Mouse (Mus musculus) hindbrain, embryonic 10.5 days (tissue): Measurements from ENCODE around the gene Dab1. TPM values are rescaled to one million over a fixed set of nuclear protein-coding genes. Genes with fewer than 3 reads are reported as not detected.

Experiments
- DNase-seq: peaks from one replicate; pipeline ENCODE4 v3.0.0-alpha.2; 2017; ENCODE audit warnings: low spot score
- H3K27ac ChIP-seq: fragments of 300-500 bp; sonication (generic); 2 replicates; pipeline ENCODE4 v1.5.1; 2016; ENCODE audit warnings: mild to moderate bottlenecking, moderate library complexity
- H3K27me3 ChIP-seq: fragments of 300-500 bp; sonication (generic); 2 replicates; pipeline ENCODE4 v1.6.1; 2016; ENCODE audit warnings: mild to moderate bottlenecking; ENCODE audit not compliant: poor library complexity, insufficient read depth, severe bottlenecking
- H3K36me3 ChIP-seq: fragments of 300-500 bp; sonication (generic); 2 replicates; pipeline ENCODE4 v1.6.1; 2016; ENCODE audit warnings: mild to moderate bottlenecking, moderate library complexity
- H3K4me1 ChIP-seq: fragments of 300-500 bp; sonication (generic); replicated peaks from 2 replicates; pipeline ENCODE4 v1.6.1; 2016; ENCODE audit warnings: mild to moderate bottlenecking
- H3K4me3 ChIP-seq: fragments of 300-500 bp; sonication (generic); 2 replicates; pipeline ENCODE4 v1.5.1; 2016; ENCODE audit warnings: mild to moderate bottlenecking, moderate library complexity
- H3K9me3 ChIP-seq: fragments of 300-500 bp; sonication (generic); 2 replicates; pipeline ENCODE4 v1.6.1; 2016; ENCODE audit warnings: mild to moderate bottlenecking, moderate library complexity
- WGBS: fragments of 180-500 bp; shearing (Covaris S2); methylation state at CpG from one replicate; pipeline ENCODE4 v1.1.7; 2016; 5-methylcytosine and 5-hydroxymethylcytosine counted together
- polyA plus RNA-seq: library from polyadenylated mRNA; unstranded; fragments of >200 nt; fragmentation: Nextera tagmentation; extraction: Ambion mirVana; gene quantifications from 2 replicates; pipeline ENCODE4 v1.2.1, GENCODE M21; 2016

Gene Dab1
- polyA plus RNA-seq, 1 experiment from 2014 or later: 27.3 TPM

DNA sequence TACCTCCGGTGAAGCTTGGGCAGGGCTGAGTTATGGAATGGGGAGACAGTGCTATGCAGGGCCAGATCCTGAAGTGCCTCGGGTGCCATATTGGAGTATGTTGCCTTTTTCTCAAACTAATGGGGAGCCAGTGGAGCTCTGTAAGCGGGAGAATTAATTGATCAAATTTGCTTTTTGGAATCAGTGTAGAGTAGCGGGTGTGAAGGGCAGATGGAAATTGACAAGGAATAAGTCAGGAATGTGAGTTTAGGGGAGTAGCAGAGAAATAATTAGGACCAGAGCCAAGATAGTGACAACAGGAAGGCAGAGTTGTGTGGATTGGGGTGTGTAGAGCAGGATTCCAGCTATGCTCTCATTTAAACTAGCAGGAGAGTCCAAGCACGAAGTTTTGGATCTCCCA lies 784.9 kb downstream of the Dab1 start:
- Histone ChIP-seq H3K27me3 (no peaks in the 10 kb centered on the region), H3K27ac (no peak overlapping the region), H3K9me3 (no peaks in the 10 kb centered on the region), H3K36me3 (no peaks in the 10 kb centered on the region), H3K4me3 (no peak overlapping the region), H3K4me1 (peaks cover 6% of the 10 kb centered on the region)
- no peak for DNase-seq
- whole genome bisulfite sequencing: 89% methylated on average over 5 of the region's 5 CpGs

DNA sequence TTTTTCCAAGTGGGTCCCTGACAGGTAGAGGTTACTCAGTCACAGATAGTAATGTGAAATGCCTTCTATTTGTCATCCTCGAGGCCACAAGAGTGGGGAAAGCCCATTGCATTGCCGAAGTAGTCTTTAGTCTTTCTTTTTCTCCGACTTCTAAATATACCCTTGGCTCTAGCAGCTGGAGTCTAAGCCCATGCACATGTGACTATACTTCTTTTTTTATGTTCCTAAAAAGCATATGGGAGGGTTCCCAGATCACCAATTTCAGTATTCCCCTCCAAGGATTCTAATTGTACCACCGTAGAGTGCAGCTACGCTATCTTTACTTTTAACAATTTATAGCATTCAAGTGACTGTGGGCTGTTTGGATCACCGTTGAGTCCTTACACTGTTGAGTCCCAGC lies 791.8 kb downstream of the Dab1 start:
- Histone ChIP-seq H3K27ac (no peak overlapping the region), H3K36me3 (no peaks in the 10 kb centered on the region), H3K4me3 (no peak overlapping the region), H3K9me3 (no peaks in the 10 kb centered on the region), H3K4me1 (0 out of 2 replicates have a peak, but pooled peaks cover 5% of the 10 kb centered on the region), H3K27me3 (no peaks in the 10 kb centered on the region)
- DNase-seq: no peak
- 90% methylated on average over 6 of the region's 6 CpGs for WGBS

DNA sequence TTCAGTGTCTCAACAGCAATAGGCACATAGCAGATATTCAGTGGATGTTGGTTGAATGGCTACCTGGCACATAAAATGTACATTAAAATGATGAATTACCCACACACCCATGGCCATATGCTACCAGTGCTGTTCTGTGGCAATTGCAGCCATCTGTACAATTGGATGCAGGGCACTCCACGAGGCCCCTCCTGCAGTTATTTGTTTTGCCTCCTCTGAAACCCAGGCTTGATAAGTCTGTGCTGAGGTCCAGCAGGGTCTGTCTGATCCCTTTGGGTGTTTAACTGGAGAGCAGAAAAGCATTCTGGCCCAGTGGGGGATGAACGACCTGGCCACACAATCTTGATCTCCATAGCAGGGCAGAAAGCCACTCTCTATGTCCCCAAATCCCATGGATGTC lies 796.3 kb downstream of the Dab1 start:
- no peak for DNase-seq
- H3K9me3 ChIP-seq: no peaks in the 10 kb centered on the region
- no peak overlapping the region for H3K27ac ChIP-seq
- no peak overlapping the region for H3K4me3 ChIP-seq
- 0 out of 2 replicates have a peak, but pooled peaks cover 4% of the 10 kb centered on the region for H3K4me1 ChIP-seq
- H3K27me3 ChIP-seq: no peaks in the 10 kb centered on the region
- H3K36me3 ChIP-seq: no peaks in the 10 kb centered on the region
- WGBS: 51% methylated on average over 2 of the region's 2 CpGs

DNA sequence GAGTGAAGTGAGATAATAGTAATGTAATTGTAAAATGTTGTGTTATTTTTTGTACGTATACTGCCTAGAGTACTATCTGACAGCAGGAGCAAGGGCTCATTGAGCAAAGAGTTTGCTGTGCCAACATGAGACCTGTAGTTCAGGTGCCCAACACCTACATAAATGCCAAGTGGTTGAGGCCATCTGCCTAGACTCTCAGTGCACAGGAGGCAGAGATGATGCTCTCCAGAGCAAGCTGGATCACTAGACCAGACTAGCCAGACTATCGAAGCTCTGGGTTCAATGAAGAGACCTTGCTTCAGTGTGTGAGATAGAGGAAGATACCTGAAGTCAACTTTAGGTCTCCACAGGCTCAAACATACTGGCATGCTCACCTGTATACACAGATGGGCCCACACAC lies 799.2 kb downstream of the Dab1 start:
- 91% methylated on average over 2 of the region's 2 CpGs for whole genome bisulfite sequencing
- no peaks in the 10 kb centered on the region for H3K9me3 ChIP-seq
- H3K4me3 ChIP-seq: no peak overlapping the region
- H3K36me3 ChIP-seq: no peaks in the 10 kb centered on the region
- no peak for DNase-seq
- H3K27ac ChIP-seq: no peak overlapping the region
- no peaks in the 10 kb centered on the region for H3K27me3 ChIP-seq
- H3K4me1 ChIP-seq: 0 out of 2 replicates have a peak, but pooled peaks cover 2% of the 10 kb centered on the region

DNA sequence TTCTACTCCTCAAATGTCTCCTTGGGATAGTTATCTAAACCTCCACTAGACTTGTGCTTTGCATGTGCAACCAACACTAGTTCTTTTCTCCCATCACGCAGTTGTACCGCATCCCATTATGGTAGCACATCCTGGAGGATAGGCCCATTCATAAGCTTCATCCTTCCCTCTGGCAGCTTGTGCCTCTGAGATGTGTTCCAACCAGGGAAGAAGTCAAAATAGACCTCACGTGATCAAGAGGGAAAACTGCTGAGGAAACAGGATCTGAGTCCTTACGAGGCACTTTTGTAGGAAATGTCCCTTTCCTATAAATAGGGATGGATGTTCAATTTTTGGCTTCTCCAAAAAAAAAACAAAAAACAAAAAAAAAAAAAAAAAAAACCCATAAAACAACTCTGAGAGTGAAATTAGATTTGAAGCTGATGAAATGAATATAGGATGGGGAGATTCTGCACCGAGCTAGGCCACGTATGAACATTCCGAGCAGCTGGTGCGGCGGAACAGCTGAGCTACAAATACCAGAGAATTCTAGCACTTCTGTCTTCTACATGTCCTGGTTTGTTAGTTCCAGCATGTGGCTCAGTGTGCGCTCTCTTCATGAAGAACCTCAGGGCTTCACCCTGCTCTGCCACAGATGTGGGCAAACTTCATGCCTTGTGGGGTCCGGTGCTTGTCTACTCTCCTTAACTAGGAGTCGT lies 802.0 kb downstream of the Dab1 start:
- Histone ChIP-seq H3K9me3 (no peaks in the 10 kb centered on the region), H3K4me1 (no peaks in the 10 kb centered on the region), H3K4me3 (no peak overlapping the region), H3K27me3 (no peaks in the 10 kb centered on the region), H3K36me3 (no peaks in the 10 kb centered on the region), H3K27ac (no peak overlapping the region)
- DNase-seq: no peak
- 93% methylated on average over 12 of the region's 12 CpGs for WGBS

DNA sequence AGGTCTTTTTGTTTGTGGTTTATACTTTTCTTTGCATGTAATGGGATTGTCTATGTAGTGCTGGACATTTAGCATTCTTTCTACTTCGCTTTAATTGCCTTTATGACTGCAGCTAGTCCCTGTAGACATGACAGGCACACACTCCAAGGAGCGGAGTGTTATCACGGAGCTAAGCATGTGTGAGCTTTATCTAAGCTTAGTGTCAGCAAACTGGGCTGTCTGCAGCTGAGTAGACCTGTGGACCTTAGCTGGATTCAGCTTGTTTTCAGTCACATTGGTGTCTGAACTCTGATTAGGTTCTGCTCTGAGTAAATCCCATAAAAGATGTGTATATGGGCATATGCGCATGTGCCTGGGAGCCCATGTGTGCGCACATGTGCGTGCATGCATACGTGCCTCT lies 810.0 kb downstream of the Dab1 start:
- Histone ChIP-seq H3K27me3 (no peaks in the 10 kb centered on the region), H3K4me1 (peaks cover 6% of the 10 kb centered on the region; the same call in 1 of the 2 replicates), H3K36me3 (no peaks in the 10 kb centered on the region), H3K27ac (no peak overlapping the region), H3K9me3 (no peaks in the 10 kb centered on the region), H3K4me3 (no peak overlapping the region)
- WGBS: 93% methylated on average over 7 of the region's 7 CpGs
- no peak for DNase-seq

DNA sequence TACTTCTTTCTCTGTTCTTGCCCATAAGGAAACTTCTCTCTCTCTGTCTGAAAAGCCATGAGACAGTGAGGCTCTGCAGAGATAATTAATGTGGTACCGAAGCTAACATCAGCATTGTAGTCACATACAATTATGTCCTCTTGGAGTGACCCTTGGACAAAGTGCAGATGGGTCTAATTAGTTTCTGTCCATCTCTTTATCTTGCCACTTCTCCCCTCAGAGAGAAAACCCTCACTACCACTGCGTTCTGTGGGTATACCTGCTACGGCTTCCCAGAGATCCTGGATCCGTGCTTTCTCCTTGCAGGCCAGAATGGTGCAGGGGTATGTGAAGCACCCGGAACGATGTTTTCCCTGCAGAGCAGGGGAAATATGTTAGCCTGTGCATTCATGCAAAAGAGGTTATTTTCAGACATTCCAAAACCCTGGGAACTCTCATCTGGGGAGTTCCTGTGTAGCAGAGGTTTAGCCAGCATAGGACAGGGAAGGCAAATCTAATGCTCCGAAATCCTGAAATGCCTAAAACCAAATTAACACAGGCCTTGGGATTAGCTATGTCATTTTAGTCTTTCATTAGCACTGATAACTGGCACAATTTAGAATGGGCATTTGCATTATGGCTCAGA lies 812.2 kb downstream of the Dab1 start:
- Histone ChIP-seq H3K36me3 (no peaks in the 10 kb centered on the region), H3K4me3 (no peak overlapping the region), H3K27me3 (no peaks in the 10 kb centered on the region), H3K4me1 (peaks cover 6% of the 10 kb centered on the region; the same call in 1 of the 2 replicates), H3K9me3 (no peaks in the 10 kb centered on the region), H3K27ac (0 out of 2 replicates have a peak overlapping the region, but pooled peaks have one; percentile 10)
- no peak for DNase-seq
- WGBS: 85% methylated on average over 7 of the region's 7 CpGs

DNA sequence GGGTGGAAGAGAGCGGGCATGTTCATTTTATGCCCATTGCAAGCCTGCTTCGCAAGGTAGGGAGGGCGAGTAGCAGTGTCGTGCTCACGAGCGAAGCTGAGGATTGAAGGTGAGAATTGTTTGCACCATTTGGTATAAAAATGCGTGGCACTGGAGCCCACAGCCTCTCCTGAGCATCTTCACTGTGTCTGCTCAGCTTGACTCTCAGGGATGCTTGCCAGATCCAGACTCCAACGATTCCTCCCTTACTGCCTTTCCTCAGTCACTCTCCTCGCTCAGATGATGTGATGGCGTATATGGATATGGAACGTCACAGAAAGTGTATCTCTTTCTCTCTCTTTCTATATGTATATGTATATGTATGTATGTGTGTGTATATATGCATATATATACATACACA lies 813.0 kb downstream of the Dab1 start:
- H3K27me3 ChIP-seq: no peaks in the 10 kb centered on the region
- no peaks in the 10 kb centered on the region for H3K9me3 ChIP-seq
- H3K36me3 ChIP-seq: no peaks in the 10 kb centered on the region
- DNase-seq: no peak
- H3K4me3 ChIP-seq: no peak overlapping the region
- H3K27ac ChIP-seq: no peak overlapping the region
- peaks cover 9% of the 10 kb centered on the region; the same call in 1 of the 2 replicates for H3K4me1 ChIP-seq
- WGBS: 90% methylated on average over 11 of the region's 11 CpGs

DNA sequence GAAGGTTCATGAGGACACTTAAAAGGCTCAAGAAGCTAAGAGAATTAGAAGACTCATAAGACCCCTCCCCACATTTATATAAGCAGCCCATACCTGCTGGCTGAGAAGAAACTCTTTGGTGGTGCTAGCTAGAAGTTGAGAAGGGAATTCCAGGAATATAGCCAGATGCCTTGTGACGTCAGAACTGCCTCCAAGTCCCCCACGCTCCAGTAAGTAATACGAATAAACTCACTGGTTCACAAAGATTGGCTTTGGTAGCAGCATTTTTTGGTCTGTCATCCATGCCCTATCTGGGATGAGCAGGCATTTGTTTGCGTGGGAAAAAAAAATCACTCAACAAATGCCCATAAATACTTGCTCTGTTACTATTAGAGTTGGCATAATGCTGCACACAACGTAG lies 816.6 kb downstream of the Dab1 start:
- no peaks in the 10 kb centered on the region for H3K9me3 ChIP-seq
- no peak overlapping the region for H3K27ac ChIP-seq
- H3K4me3 ChIP-seq: no peak overlapping the region
- DNase-seq: no peak
- H3K27me3 ChIP-seq: no peaks in the 10 kb centered on the region
- no peaks in the 10 kb centered on the region for H3K36me3 ChIP-seq
- peaks cover 9% of the 10 kb centered on the region; the same call in 1 of the 2 replicates for H3K4me1 ChIP-seq
- 85% methylated on average over 5 of the region's 5 CpGs for WGBS

DNA sequence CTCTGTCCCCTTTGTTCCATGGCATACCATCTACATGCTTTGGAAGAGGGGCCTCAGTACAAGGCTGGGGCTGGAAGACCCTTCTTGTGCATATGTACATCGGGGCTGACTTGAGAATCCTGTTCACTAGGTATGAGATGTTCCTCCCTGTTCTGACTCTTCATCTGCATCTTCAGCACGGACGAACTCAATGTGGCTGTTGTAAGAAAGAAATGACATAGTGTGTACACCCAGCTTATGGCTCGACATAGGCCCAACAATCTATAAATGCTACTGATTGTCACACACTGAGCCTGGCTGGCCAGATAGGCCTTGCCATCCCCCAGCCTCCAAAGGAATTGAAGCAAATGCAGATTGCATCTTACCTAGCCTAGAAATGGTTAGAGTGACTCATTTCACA lies 817.3 kb downstream of the Dab1 start:
- no peaks in the 10 kb centered on the region for H3K27me3 ChIP-seq
- 92% methylated on average over 4 of the region's 4 CpGs for WGBS
- no peak for DNase-seq
- H3K4me3 ChIP-seq: no peak overlapping the region
- no peaks in the 10 kb centered on the region for H3K9me3 ChIP-seq
- H3K4me1 ChIP-seq: peaks cover 4% of the 10 kb centered on the region; the same call in 1 of the 2 replicates
- no peak overlapping the region for H3K27ac ChIP-seq
- H3K36me3 ChIP-seq: no peaks in the 10 kb centered on the region

DNA sequence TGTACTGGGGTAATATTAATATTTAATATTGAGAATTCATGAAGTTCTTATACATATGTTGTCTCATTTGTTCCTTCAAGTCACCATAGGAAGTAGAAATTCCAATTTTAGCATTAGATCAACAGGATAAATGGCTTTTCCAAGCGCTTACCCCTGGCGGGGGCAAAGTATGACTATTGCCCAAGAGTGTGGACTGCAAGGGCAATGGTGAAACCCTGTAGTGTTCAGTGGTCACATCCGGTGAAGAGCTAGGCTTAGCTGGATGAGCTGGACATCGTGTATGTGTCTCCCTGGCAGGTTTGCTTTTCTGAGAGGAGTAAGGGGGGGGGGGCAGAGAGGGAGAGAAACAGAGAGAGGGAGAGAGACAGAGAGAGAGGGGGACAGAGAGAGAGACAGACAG lies 819.6 kb downstream of the Dab1 start:
- H3K27me3 ChIP-seq: no peaks in the 10 kb centered on the region
- no peak overlapping the region for H3K4me3 ChIP-seq
- no peaks in the 10 kb centered on the region for H3K36me3 ChIP-seq
- DNase-seq: no peak
- H3K27ac ChIP-seq: no peak overlapping the region
- 92% methylated on average over 4 of the region's 4 CpGs for WGBS
- peaks cover 12% of the 10 kb centered on the region for H3K4me1 ChIP-seq
- no peaks in the 10 kb centered on the region for H3K9me3 ChIP-seq

DNA sequence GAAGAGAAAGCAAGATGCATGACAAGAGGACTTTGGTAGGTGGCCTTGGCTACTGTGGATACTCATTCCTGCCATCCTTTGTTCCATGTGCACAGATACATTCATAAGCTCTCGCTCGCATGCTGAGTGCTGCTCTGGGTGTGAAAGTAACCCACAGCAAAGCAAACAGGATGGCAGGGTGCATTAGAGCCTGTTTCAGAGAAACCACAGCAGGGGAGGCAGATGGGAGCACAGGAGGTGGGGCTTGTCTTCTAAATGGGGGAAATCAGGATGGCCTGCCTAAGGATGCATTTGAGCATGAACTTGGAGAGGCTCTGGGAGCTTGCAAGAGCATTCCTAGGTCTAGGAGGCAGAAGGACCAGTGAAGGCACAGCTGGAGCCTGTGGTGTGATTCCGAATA lies 820.5 kb downstream of the Dab1 start:
- Histone ChIP-seq H3K27ac (no peak overlapping the region), H3K9me3 (no peaks in the 10 kb centered on the region), H3K4me3 (no peak overlapping the region), H3K36me3 (no peaks in the 10 kb centered on the region), H3K4me1 (peaks cover 16% of the 10 kb centered on the region), H3K27me3 (no peaks in the 10 kb centered on the region)
- 76% methylated on average over 3 of the region's 3 CpGs for WGBS
- DNase-seq: no peak

DNA sequence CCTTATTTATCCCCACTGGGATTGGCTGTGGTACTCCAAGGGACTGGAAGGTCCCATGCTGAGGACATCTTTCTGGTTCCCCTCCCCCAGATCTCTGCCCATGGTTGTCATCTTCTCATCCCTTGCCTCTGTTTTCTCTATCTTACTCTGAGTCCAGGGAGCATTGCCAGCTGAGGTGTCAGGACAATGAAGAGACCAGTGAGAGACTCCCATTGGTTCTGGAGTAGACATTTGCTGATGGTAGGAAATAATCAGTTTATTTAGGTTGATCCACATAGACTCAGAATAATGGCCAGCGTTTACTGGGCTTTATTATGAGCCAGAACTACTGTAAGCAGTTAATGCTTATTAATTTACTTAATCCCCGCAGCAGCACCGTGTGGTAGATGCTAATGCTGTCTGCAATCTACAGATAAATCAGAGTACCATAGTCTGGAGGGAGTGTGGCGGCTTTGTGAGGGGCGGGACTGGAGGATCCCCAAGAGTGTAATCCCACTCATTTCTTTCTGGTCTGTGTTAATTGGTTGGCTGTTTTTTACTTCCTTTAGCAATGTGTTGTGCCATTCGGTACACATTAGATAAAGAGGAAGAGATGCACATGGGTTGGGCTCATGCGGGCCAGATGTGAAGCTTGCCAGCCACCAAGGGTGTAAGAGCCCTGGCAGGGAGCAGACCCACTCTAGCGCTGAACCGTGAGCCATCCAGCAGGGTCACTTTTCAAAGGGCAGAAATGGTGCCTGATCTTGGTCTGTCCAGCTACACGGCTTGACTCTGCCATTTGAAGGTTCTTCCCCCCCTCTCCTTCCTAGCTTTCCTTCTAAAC lies 824.0 kb downstream of the Dab1 start:
- H3K4me3 ChIP-seq: no peak overlapping the region
- no peaks in the 10 kb centered on the region for H3K9me3 ChIP-seq

More for the DNA sequence above, 824.0 kb downstream of the Dab1 start:
- Histone ChIP-seq H3K27ac (no peak overlapping the region; the same call in 1 of the 2 replicates), H3K27me3 (no peaks in the 10 kb centered on the region), H3K36me3 (no peaks in the 10 kb centered on the region), H3K4me1 (peaks cover 18% of the 10 kb centered on the region)
- DNase-seq: no peak
- WGBS: 76% methylated on average over 10 of the region's 10 CpGs
